Mouse (Mus musculus): ENCODE results near the gene Pcyox1. TPM values are rescaled to one million over a fixed set of nuclear protein-coding genes. Genes with fewer than 3 reads are reported as not detected.

Pcyox1 gene
- total RNA-seq (2012; rRNA removed): 16.0 and 18.3 TPM in 2 replicates
- polyA plus RNA-seq (2012; ENCODE audit: insufficient read depth in 1 of 2, insufficient read length in 2 of 2, low read depth in 1 of 2, low replicate concordance in 2 of 2, missing spikeins in 1 of 2): 10 to 100 TPM in 1 of 2 experiments, not detected in 1; 28.1 TPM

DNA sequence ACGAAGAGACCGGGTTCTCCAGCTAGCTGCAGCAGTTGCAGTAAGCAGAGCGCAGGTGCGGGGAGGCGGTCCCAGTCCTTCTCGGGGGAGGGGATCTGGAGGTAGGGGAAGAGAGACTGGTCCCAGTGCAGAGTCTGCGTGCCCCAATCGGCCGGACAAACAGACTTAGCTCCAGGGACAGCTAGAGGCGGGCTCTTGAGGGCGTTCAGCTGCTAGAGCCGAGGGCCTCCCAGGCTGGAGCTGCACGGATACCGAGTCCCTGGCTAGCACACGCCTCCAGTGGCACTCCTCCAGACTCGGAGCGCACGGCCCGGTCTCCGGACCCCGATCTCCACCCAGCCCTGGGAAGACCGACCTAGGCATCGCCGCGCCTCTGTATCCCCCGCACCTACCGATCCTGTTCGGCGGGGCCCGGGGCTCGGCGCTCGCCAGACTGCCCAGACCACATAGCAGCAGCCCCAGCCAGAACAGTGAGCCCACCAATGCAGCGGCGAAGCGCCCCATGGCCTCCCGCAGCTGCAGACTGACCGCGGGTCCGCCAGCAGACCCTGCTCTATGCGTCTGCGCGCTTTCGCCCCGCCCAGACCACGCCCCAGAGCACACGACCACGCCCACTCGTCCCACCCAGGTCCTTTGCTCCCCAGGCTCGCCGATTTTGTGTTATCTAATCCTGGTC, at the start of gene Pcyox1:
TSS of gene Pcyox1 (minus strand) at position 574 of the 676 bp plus-strand sequence.
- TF ChIP-seq JUND (IDR thresholded peaks at IDR 0.05; ENCODE audit: low read depth, low read length) (no peak), SMC3 (IDR thresholded peaks at IDR 0.05; ENCODE audit: low read depth, low read length) (no peak), NELFE (IDR thresholded peaks at IDR 0.05; ENCODE audit: low read depth, low read length) (peak; percentile 86), RAD21 (IDR thresholded peaks at IDR 0.05; ENCODE audit: low read depth, low read length) (no peak), CHD1 (IDR thresholded peaks at IDR 0.05; ENCODE audit: low read depth, low read length) (no peak), HCFC1 (IDR thresholded peaks at IDR 0.05; ENCODE audit: low read depth, low read length) (0 out of 2 replicates have a peak, but pooled peaks have one; percentile 5), EP300 (IDR thresholded peaks at IDR 0.05; ENCODE audit: low read depth in 1 of 2, low read length in 2 of 2) (no peak), SIN3A (IDR thresholded peaks at IDR 0.05; ENCODE audit: low read length) (no peak; the same call in 1 of the 2 replicates), USF2 (IDR thresholded peaks at IDR 0.05; ENCODE audit: borderline replicate concordance in 1 of 2, insufficient read depth in 1 of 2, low read depth in 1 of 2, low read length in 2 of 2) (no peak), CTCF (IDR thresholded peaks at IDR 0.05 in 2 of 3, conservative IDR thresholded peaks at IDR 0.05 in 1 of 3; ENCODE audit: control insufficient read depth in 1 of 3, insufficient read depth in 1 of 3, low read depth in 2 of 3, low read length in 3 of 3, poor library complexity in 1 of 3, severe bottlenecking in 1 of 3) (no peak), MYC (IDR thresholded peaks at IDR 0.05; ENCODE audit: low read depth, low read length) (no peak), ZMIZ1 (IDR thresholded peaks at IDR 0.05; ENCODE audit: low read depth, low read length) (peak; percentile 85), MEF2A (IDR thresholded peaks at IDR 0.05; ENCODE audit: extremely low read depth, insufficient replicate concordance, low read depth, low read length, poor library complexity, severe bottlenecking) (no peak), UBTF (IDR thresholded peaks at IDR 0.05; ENCODE audit: borderline replicate concordance, insufficient read depth, low read depth, low read length) (no peak), TCF12 (IDR thresholded peaks at IDR 0.05; ENCODE audit: low read depth, low read length) (no peak; the same call in 1 of the 2 replicates), GABPA (IDR thresholded peaks at IDR 0.05; ENCODE audit: low read depth, low read length) (no peak), E2F4 (IDR thresholded peaks at IDR 0.05; ENCODE audit: borderline replicate concordance, low read depth, low read length) (no peak), POLR2AphosphoS2 (IDR thresholded peaks at IDR 0.05; ENCODE audit: low read length) (peak; percentile 83; the same call in 1 of the 2 replicates), MAFK (IDR thresholded peaks at IDR 0.05; ENCODE audit: borderline replicate concordance, low read depth, low read length) (no peak), MAX (IDR thresholded peaks at IDR 0.05; ENCODE audit: low read length) (no peak), TBP (IDR thresholded peaks at IDR 0.05; ENCODE audit: low read depth, low read length) (peak; percentile 22), NRF1 (IDR thresholded peaks at IDR 0.05; ENCODE audit: insufficient read depth, low read depth, low read length, poor library complexity, severe bottlenecking) (peak; percentile 80), POLR2A (IDR thresholded peaks at IDR 0.05; ENCODE audit: control insufficient read depth in 1 of 2, insufficient read depth in 1 of 2, low read depth in 1 of 2, low read length in 2 of 2, poor library complexity in 1 of 2) (peak; percentile 60 to 92; a peak in 3 of 4 replicates)
- Histone ChIP-seq H3K79me2 (ENCODE audit: control insufficient read depth, insufficient read depth, low read length, poor library complexity) (peaks cover 9% of the 10 kb centered on the region), H3K27ac (ENCODE audit: control insufficient read depth, low read depth, low read length) (peak within 1 kb of the TSS; percentile 62), H3K9me3 (replicated peaks; ENCODE audit: insufficient read depth, low read length) (no peaks in the 10 kb centered on the region), H3K36me3 (ENCODE audit: control insufficient read depth in 1 of 2, insufficient read depth in 2 of 2, low read length in 2 of 2) (peaks cover 0 to 9% of the 10 kb centered on the region in 2 experiments), H3K4me1 (ENCODE audit: control insufficient read depth in 1 of 2, insufficient read depth in 2 of 2, low read length in 2 of 2) (peaks cover 0 to 13% of the 10 kb centered on the region in 2 experiments; a peak in 2 of 4 replicates), H3K4me3 (ENCODE audit: control insufficient read depth in 1 of 2, insufficient read depth in 1 of 2, low read depth in 2 of 2, low read length in 2 of 2) (peak within 1 kb of the TSS; percentile 81 to 94), H3K27me3 (ENCODE audit: control insufficient read depth in 1 of 2, insufficient read depth in 2 of 2, low read length in 2 of 2) (no peaks in the 10 kb centered on the region), H3K9ac (ENCODE audit: control insufficient read depth, low read depth, low read length, poor library complexity, severe bottlenecking) (peak within 1 kb of the TSS; percentile 82)
- peak; percentile 90 for DNase-seq (ENCODE audit: low read depth, low spot score)
